Mouse (Mus musculus) ES-Bruce4 (cell line): Measurements from ENCODE around the gene Nanog.

Source experiments
- CTCF ChIP-seq: IDR thresholded peaks from one replicate; pipeline ENCODE4 v1.8.1; 2011; ENCODE audit warnings: low read depth, low read length
- EP300 ChIP-seq: IDR thresholded peaks from 2 replicates; pipeline ENCODE4 v1.6.1; 2011; ENCODE audit warnings: low read depth, low read length; ENCODE audit not compliant: insufficient read depth
- POLR2A ChIP-seq: IDR thresholded peaks from one replicate; pipeline ENCODE4 v1.8.1; 2011; ENCODE audit warnings: low read length; ENCODE audit not compliant: insufficient read depth

- TF ChIP-seq CTCF (no peak), POLR2A (no peak), EP300 (no peak)
Observed at GRCm38 (mm10) chr6:122714707-122715365, 7.5 kb downstream of the Nanog start.
